Mouse (Mus musculus): ENCODE measurements at regions not wholly inside any gene's neighbourhood (a gene's known extent, or its start where the extent isn't known, plus 50 kb on each side); places are given as distances from the start of the nearest gene placed in this dataset.

GRCm38 (mm10) chr15:59811566-59811965, 204.8 kb downstream of the 4933412E24Rik start:
- TF ChIP-seq CTCF (IDR thresholded peaks at IDR 0.05; ENCODE audit: low read depth, low read length) = no peak
- TF ChIP-seq POLR2A (IDR thresholded peaks at IDR 0.05; ENCODE audit: extremely low read depth, insufficient read depth, low read length) = no peak

All from liver, adult 2 months (tissue).